Mouse (Mus musculus) neural tube, embryonic 11.5 days (tissue): ENCODE results near the gene Rab35. TPM values are rescaled to one million over a fixed set of nuclear protein-coding genes. Genes with fewer than 3 reads are reported as not detected.

Source experiments
- ATAC-seq: fragments of 200-750 bp; cut with Nextera tagmentation; 2 replicates; pipeline ENCODE4 v1.8.0; 2017; ENCODE audit warnings: moderate number of reproducible peaks, mild to moderate bottlenecking, moderate TSS enrichment, moderate library complexity; ENCODE audit not compliant: insufficient read depth, low FRiP score, low TSS enrichment
- DNase-seq: peaks from one replicate; pipeline ENCODE4 v3.0.0-alpha.2; 2015; ENCODE audit warnings: low spot score
- H3K27ac ChIP-seq: fragments of 300-500 bp; sonication (generic); 2 replicates; pipeline ENCODE4 v1.5.1; 2014; ENCODE audit warnings: low read depth, mild to moderate bottlenecking, low read length
- H3K27me3 ChIP-seq: fragments of 300-500 bp; sonication (generic); 2 replicates; pipeline ENCODE4 v1.6.1; 2014; ENCODE audit warnings: mild to moderate bottlenecking, low read length, mixed read lengths; ENCODE audit not compliant: control insufficient read depth, insufficient read depth
- H3K36me3 ChIP-seq: fragments of 300-500 bp; sonication (generic); 2 replicates; pipeline ENCODE4 v1.6.1; 2014; ENCODE audit warnings: mild to moderate bottlenecking, low read length, moderate library complexity, mixed read lengths; ENCODE audit not compliant: control insufficient read depth, insufficient read depth
- H3K4me1 ChIP-seq: fragments of 300-500 bp; sonication (generic); 2 replicates; pipeline ENCODE4 v1.6.1; 2014; ENCODE audit warnings: low read length, mixed read lengths; ENCODE audit not compliant: control insufficient read depth, insufficient read depth
- H3K4me2 ChIP-seq: fragments of 300-500 bp; sonication (generic); 2 replicates; pipeline ENCODE4 v1.6.1; 2014; ENCODE audit warnings: low read depth, mild to moderate bottlenecking, moderate library complexity
- H3K4me3 ChIP-seq: fragments of 300-500 bp; sonication (generic); 2 replicates; pipeline ENCODE4 v1.5.1; 2014; ENCODE audit warnings: low read depth, low read length
- H3K9ac ChIP-seq: fragments of 300-500 bp; sonication (generic); 2 replicates; pipeline ENCODE4 v1.6.1; 2014; ENCODE audit warnings: mild to moderate bottlenecking, low read length
- H3K9me3 ChIP-seq: fragments of 300-500 bp; sonication (generic); 2 replicates; pipeline ENCODE4 v1.6.1; 2016; ENCODE audit warnings: low read length; ENCODE audit not compliant: control insufficient read depth
- WGBS: fragments of 180-500 bp; shearing (Covaris S2); extraction: QIAGEN DNeasy Blood & Tissue Kit; methylation state at CpG from one replicate; pipeline ENCODE4 v1.1.7; 2014; 5-methylcytosine and 5-hydroxymethylcytosine counted together
- polyA plus RNA-seq: library from polyadenylated mRNA; unstranded; fragments of >200 nt; fragmentation: Nextera tagmentation; extraction: Ambion mirVana; gene quantifications from 2 replicates; pipeline ENCODE4 v1.2.1, GENCODE M21; 2014

Rab35 gene
- polyA plus RNA-seq, 1 experiment from 2014 or later: 16.4 TPM

DNA sequence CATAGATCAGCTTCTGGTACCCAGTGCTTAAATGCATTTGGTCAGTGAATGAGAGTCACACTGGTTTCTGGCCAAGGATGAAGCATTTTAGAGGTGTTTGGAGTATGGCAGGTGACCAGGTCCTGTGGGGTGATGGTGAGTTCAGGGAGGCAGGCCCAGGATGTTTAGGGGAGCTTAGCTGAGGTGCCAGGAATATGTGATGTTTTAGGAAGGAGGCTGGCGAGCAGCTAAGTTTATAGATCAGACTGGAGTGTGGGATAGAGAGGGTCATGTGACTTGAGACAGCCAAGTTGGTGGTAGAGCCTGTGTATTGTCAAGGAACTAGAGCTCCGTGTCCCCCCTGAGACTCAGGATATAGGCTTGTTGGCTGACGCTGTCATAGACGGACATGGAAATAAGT lies 1.4 kb downstream of the Rab35 start:
- Histone ChIP-seq H3K4me3 (peak overlapping the region; percentile 98), H3K9ac (no peak overlapping the region), H3K9me3 (no peaks in the 10 kb centered on the region), H3K4me2 (peak overlapping the region; percentile 38), H3K36me3 (no peaks in the 10 kb centered on the region), H3K27ac (no peak overlapping the region), H3K27me3 (no peaks in the 10 kb centered on the region), H3K4me1 (peaks cover 13% of the 10 kb centered on the region)
- DNase-seq (no peak), ATAC-seq (no peak)
- WGBS: 79% methylated on average over 4 of the region's 4 CpGs

DNA sequence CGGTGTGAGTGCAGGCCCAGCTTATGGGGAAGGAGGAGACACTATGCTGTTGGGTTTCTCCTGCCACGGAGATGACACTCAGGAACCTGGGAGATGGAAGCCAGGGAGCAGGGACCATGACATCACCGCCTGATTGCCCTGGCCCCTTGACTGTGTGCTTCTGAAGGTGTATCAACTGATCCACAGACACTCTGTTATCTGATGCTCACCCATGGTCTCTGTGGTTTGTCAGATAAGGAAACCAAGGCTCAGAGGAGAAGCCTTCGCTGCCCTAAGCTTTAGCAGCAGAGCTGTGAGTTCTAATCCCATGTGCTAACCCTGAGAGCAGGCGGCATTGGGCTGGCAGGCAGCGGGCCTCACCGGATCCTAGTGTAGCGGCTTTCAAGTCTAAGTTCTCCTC lies 2.3 kb downstream of the Rab35 start:
- no peaks in the 10 kb centered on the region; the same call in 1 of the 2 replicates for H3K36me3 ChIP-seq
- WGBS: 92% methylated on average over 8 of the region's 8 CpGs
- H3K27ac ChIP-seq: no peak overlapping the region
- ATAC-seq (no peak), DNase-seq (no peak)
- H3K27me3 ChIP-seq: no peaks in the 10 kb centered on the region
- H3K4me3 ChIP-seq: no peak overlapping the region
- H3K4me2 ChIP-seq: no peak overlapping the region
- no peaks in the 10 kb centered on the region for H3K9me3 ChIP-seq
- no peak overlapping the region for H3K9ac ChIP-seq
- peaks cover 13% of the 10 kb centered on the region for H3K4me1 ChIP-seq

DNA sequence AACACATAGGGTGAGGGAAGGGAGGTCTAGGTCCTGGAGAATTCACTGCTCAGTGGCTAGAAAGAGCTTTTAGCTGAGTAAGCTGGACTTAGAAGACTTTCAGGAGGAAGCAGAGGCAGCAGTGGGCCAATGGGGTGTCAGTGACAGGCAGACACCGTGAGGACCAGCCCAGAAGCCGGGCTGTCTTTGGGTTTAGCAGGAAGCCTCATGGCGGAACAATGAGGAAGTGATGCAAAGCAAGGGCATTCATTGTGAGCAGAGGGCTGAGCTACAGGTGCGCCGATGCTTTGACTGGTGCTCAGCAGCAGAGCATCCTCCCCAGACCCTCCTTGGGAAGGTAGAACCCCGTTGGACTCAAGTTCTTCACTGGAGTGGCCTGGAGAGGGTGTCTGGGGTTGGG lies 3.8 kb downstream of the Rab35 start:
- DNase-seq (no peak), ATAC-seq (no peak)
- no peak overlapping the region for H3K4me2 ChIP-seq
- 86% methylated on average over 6 of the region's 6 CpGs for WGBS
- no peak overlapping the region for H3K27ac ChIP-seq
- no peak overlapping the region for H3K9ac ChIP-seq
- no peak overlapping the region for H3K4me3 ChIP-seq
- H3K36me3 ChIP-seq: peaks cover 5% of the 10 kb centered on the region
- H3K27me3 ChIP-seq: no peaks in the 10 kb centered on the region
- no peaks in the 10 kb centered on the region for H3K9me3 ChIP-seq
- H3K4me1 ChIP-seq: peaks cover 13% of the 10 kb centered on the region

DNA sequence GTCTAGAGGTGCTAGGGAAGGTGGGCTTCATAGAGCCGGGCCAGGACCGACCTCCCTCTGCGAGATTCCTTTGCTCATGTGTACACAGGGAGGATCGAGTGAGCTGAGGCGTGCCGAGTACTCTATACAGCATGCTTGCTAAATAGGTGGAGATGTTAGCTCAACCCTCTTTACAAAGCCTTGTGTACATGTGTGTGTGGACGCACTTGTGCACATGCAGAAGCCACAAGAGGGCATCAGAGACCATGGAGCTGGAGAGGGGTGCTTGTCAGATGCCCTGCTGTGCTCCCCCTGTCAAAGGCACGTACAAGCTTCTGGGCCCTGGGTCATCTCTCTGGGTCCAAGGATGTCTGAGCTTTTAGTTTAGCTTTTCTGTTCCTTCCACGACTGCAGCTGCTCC lies 12.5 kb downstream of the Rab35 start:
- no peak for ATAC-seq
- Histone ChIP-seq H3K9ac (no peak overlapping the region), H3K9me3 (no peaks in the 10 kb centered on the region), H3K4me3 (no peak overlapping the region), H3K27ac (no peak overlapping the region), H3K27me3 (no peaks in the 10 kb centered on the region), H3K4me2 (no peak overlapping the region), H3K36me3 (peaks cover 22% of the 10 kb centered on the region), H3K4me1 (no peaks in the 10 kb centered on the region)
- DNase-seq: no peak
- 91% methylated on average over 9 of the region's 9 CpGs for WGBS

DNA sequence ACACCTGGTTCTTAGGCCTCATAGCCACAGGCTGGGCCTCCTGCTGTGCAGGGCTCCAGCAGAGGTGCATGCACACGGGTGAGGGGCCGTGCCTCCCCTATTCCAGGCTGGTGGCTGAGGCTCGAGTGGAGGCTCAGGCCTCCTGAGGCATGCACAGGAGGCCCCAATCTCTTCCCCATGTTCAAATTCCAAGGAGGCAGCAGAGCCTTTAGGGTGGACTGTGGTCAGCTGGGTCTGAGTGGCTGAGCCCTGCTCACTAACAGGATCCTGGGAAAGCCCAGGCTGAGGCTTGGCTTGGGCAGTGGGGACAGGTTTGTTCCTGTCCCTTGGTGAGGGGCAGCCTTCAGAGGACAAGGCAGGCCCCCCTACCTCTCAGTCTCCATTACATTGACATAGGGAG lies 17.2 kb downstream of the Rab35 start:
- no peak for DNase-seq
- Histone ChIP-seq H3K9ac (no peak overlapping the region), H3K4me3 (no peak overlapping the region), H3K36me3 (peaks cover 11% of the 10 kb centered on the region), H3K27ac (no peak overlapping the region), H3K9me3 (no peaks in the 10 kb centered on the region), H3K4me1 (peaks cover 5% of the 10 kb centered on the region; the same call in 1 of the 2 replicates), H3K27me3 (no peaks in the 10 kb centered on the region), H3K4me2 (no peak overlapping the region)
- WGBS: 72% methylated on average over 3 of the region's 3 CpGs
- ATAC-seq: no peak

DNA sequence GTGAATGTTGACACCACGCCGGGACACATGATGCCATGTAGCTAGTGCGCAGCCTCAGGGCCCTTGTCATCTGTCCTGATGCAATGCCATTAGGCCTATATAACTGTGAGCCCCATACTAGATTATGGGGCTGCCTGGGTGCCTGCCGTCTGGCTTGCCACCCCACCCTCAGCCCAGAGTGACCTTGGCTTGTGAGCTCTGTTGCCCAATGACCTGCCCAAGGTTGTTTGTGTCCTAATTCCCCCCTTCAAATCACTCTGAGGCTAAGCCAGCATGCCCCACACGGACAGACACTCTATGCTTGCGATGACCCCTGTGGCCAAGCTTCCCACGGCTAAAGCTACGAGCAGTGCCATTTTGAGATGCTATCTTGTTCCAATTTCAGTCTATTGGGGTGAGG lies 18.0 kb downstream of the Rab35 start:
- H3K4me3 ChIP-seq: no peak overlapping the region
- H3K9me3 ChIP-seq: no peaks in the 10 kb centered on the region
- ATAC-seq (no peak), DNase-seq (no peak)
- no peak overlapping the region for H3K9ac ChIP-seq
- no peaks in the 10 kb centered on the region for H3K27me3 ChIP-seq
- H3K27ac ChIP-seq: no peak overlapping the region
- H3K36me3 ChIP-seq: peaks cover 6% of the 10 kb centered on the region; the same call in 1 of the 2 replicates
- WGBS: 90% methylated on average over 8 of the region's 8 CpGs
- no peak overlapping the region for H3K4me2 ChIP-seq
- peaks cover 5% of the 10 kb centered on the region; the same call in 1 of the 2 replicates for H3K4me1 ChIP-seq

DNA sequence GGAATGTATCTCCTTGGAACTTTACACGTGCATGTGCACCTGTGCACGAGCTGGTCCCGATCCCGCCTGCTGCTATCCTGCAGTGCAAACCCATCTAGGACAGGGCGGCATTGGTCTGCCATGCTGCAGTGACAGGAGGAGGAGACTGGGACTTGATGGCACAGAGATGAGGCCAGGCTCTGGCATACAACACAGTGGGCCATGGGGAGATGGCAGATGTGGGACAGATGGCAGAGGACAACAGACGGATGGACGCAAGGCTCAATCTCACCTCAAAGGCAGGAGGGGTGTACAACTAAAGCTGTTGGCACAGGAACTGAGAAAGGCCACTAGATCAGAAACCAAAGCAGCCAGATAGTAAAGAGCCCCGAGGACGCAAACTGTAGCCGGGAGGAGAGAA lies 19.2 kb downstream of the Rab35 start:
- Histone ChIP-seq H3K36me3 (peaks cover 2% of the 10 kb centered on the region; the same call in 1 of the 2 replicates), H3K27ac (no peak overlapping the region), H3K4me3 (no peak overlapping the region), H3K4me2 (no peak overlapping the region), H3K4me1 (peaks cover 5% of the 10 kb centered on the region; the same call in 1 of the 2 replicates), H3K27me3 (no peaks in the 10 kb centered on the region), H3K9me3 (no peaks in the 10 kb centered on the region), H3K9ac (no peak overlapping the region)
- WGBS: 89% methylated on average over 10 of the region's 10 CpGs
- ATAC-seq (no peak), DNase-seq (no peak)

DNA sequence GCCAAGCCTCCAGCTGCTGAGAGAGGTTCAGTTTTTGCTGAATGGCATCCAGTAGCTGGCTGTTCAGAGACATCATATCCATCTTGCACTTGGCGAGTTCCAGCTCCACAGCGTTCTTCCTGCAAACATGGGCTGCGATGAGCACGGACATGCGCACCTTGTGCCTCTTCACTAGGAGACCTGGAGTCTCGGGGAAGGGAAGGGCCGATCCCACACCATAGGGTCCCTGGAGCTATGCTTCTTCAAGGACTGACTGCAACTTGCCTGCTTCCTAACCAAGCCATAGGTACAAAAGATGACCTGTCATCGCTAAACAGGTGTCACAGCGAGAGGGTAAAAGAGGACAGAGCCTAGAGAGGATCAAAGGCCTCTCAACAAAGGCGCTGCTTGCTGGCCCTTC lies 20.1 kb downstream of the Rab35 start:
- Histone ChIP-seq H3K4me1 (peaks cover 5% of the 10 kb centered on the region; the same call in 1 of the 2 replicates), H3K27ac (no peak overlapping the region), H3K9me3 (no peaks in the 10 kb centered on the region), H3K4me3 (no peak overlapping the region), H3K36me3 (no peaks in the 10 kb centered on the region; the same call in 1 of the 2 replicates), H3K27me3 (no peaks in the 10 kb centered on the region), H3K9ac (no peak overlapping the region; the same call in 1 of the 2 replicates), H3K4me2 (no peak overlapping the region)
- DNase-seq (no peak), ATAC-seq (no peak)
- WGBS: 92% methylated on average over 10 of the region's 10 CpGs

DNA sequence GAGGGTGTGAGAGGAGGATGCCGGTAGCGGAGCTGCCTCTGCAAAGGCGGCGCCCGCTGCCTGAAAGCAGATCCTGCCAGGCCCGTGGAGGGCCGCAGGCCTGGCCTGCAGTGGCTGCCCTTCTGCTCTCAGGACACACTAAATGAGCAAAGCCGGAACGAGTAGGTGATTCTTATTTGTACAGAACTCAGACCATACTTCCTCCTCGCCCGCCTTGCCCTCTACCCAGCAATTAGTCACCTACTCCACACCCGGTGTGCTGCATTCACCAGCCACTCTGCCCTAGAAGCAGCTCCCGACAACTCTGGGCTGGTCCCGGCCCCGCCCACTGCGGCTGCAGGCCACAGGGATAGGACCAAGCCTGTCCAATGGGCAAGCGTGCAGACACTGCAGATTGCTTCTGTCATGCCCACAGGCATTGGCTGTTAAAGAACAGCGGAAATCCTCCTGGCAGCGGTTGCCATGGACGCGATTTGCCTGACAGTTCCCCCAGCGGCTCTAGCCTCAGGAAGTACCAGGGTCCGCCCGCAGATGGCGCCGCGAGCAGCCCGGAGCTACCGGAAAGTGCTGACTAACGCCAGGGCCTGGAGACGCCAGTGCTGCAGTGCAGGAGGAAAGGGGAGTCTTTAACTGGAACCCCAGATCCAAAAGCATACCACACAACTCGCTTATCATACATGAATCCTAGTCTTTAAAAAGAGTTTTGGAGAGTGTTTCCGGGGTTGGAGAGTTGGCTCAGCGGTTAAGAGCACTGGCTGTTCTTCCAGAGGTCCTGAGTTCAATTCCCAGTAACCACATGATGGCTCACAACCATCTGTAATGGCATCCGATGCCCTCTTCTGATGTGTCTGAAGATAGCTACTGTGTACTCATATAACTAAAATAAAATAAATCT lies 21.2 kb downstream of the Rab35 start:
- Histone ChIP-seq H3K4me3 (peak overlapping the region; percentile 34), H3K9ac (peak overlapping the region; percentile 49), H3K9me3 (no peaks in the 10 kb centered on the region), H3K36me3 (no peaks in the 10 kb centered on the region; the same call in 1 of the 2 replicates), H3K27ac (0 out of 2 replicates have a peak overlapping the region, but pooled peaks have one; percentile 39), H3K27me3 (no peaks in the 10 kb centered on the region), H3K4me2 (peak overlapping the region; percentile 60), H3K4me1 (peaks cover 5% of the 10 kb centered on the region; the same call in 1 of the 2 replicates)
- ATAC-seq (peak; percentile 100), DNase-seq (peak; percentile 99)
- 5% methylated on average over 35 of the region's 35 CpGs for WGBS
